Mouse (Mus musculus) G1E (cell line): Measurements from ENCODE around the gene 2900011O08Rik. TPM values are rescaled to one million over a fixed set of nuclear protein-coding genes. Genes with fewer than 3 reads are reported as not detected.

Experiments used
- ATAC-seq: 2 replicates; pipeline ENCODE4 v1.8.0; 2016; ENCODE audit warnings: mild to moderate bottlenecking; ENCODE audit not compliant: insufficient number of reproducible peaks, poor library complexity, low FRiP score, severe bottlenecking; ENCODE audit errors: extremely low read depth
- DNase-seq: peaks from one replicate; pipeline ENCODE4 v3.0.0; 2012; ENCODE audit warnings: low spot score
- H3K27me3 ChIP-seq: 2 replicates; pipeline ENCODE4 v1.6.1; 2012; ENCODE audit warnings: mild to moderate bottlenecking, low read length, inconsistent platforms; ENCODE audit not compliant: insufficient read depth
- H3K36me3 ChIP-seq: replicated peaks from 2 replicates; pipeline ENCODE3; 2012; ENCODE audit warnings: mild to moderate bottlenecking, inconsistent platforms
- H3K4me1 ChIP-seq: 2 replicates; pipeline ENCODE4 v1.6.1; 2012; ENCODE audit warnings: low read depth, low read length, inconsistent platforms, mixed read lengths; ENCODE audit not compliant: insufficient read depth
- H3K4me3 ChIP-seq: 2 replicates; pipeline ENCODE4 v1.5.1; 2012; ENCODE audit warnings: low read depth, mild to moderate bottlenecking, inconsistent platforms, low read length, moderate library complexity, mixed read lengths
- H3K9me3 ChIP-seq: replicated peaks from 2 replicates; pipeline ENCODE4 v1.6.1; 2012; ENCODE audit warnings: inconsistent platforms
- CTCF ChIP-seq: IDR thresholded peaks from 2 replicates; pipeline ENCODE4 v1.5.1; 2012; ENCODE audit warnings: low read depth, low read length, inconsistent platforms, mixed read lengths
- GATA1 ChIP-seq: IDR thresholded peaks from 2 replicates; pipeline ENCODE4 v1.6.1; 2012; ENCODE audit warnings: borderline replicate concordance, low read length, inconsistent platforms, mixed read lengths
- GATA2 ChIP-seq: IDR thresholded peaks from 2 replicates; pipeline ENCODE4 v1.6.1; 2012; ENCODE audit warnings: low read depth, low read length, inconsistent platforms, borderline replicate concordance
- POLR2AphosphoS5 ChIP-seq: IDR thresholded peaks from 2 replicates; pipeline ENCODE4 v1.6.1; 2012; ENCODE audit warnings: low read depth, low read length, inconsistent platforms; ENCODE audit not compliant: insufficient replicate concordance
- TAL1 ChIP-seq: conservative IDR thresholded peaks from 2 replicates; pipeline ENCODE4 v1.6.1; 2012; ENCODE audit warnings: low read depth, low read length, inconsistent platforms, mixed read lengths
- polyA plus RNA-seq: library from polyadenylated mRNA; stranded (reverse); fragments of >175 nt; gene quantifications from 2 replicates; pipeline ENCODE4 v1.2.3, GENCODE M21; 2012
- total RNA-seq, 2 experiments: library from RNA; stranded (forward) in 1 of 2; stranded (reverse) in 1 of 2; fragments of 200-1000 nt in 1 of 2; fragments of >200 nt in 1 of 2; fragmentation: Nextera tagmentation in 1 of 2; gene quantifications; 2 replicates each; pipeline ENCODE4 v1.2.3; 2014 to 2017

Gene 2900011O08Rik
- total and polyA plus RNA-seq, 3 experiments, result 0.05 TPM; not detected in 2

- no peak overlapping the region for H3K4me3 ChIP-seq
- no peak for ATAC-seq
- no peaks in the 10 kb centered on the region for H3K4me1 ChIP-seq
- no peaks in the 10 kb centered on the region for H3K36me3 ChIP-seq
- H3K27me3 ChIP-seq, result peaks cover 5% of the 10 kb centered on the region; the same call in 1 of the 2 replicates
- no peak for DNase-seq
- H3K9me3 ChIP-seq, result no peaks in the 10 kb centered on the region
- TF ChIP-seq TAL1, result no peak
- TF ChIP-seq GATA1, result no peak
- TF ChIP-seq CTCF, result no peak
- no peak for TF ChIP-seq GATA2
- no peak for TF ChIP-seq POLR2AphosphoS5
Observed at GRCm38 (mm10) chr16:14021166-14021822, 34.9 kb downstream of the 2900011O08Rik start.

- ATAC-seq, result no peak
Observed at GRCm38 (mm10) chr16:14025091-14025990, 38.9 kb downstream of the 2900011O08Rik start.

GRCm38 (mm10) chr16:14029072-14029471 lies 42.7 kb downstream of the 2900011O08Rik start:
- Histone ChIP-seq H3K27me3 (no peaks in the 10 kb centered on the region), H3K4me3 (no peak overlapping the region), H3K4me1 (no peaks in the 10 kb centered on the region), H3K36me3 (no peaks in the 10 kb centered on the region), H3K9me3 (no peaks in the 10 kb centered on the region)
- DNase-seq (no peak), ATAC-seq (no peak)
- no peak for TF ChIP-seq GATA2
- no peak for TF ChIP-seq CTCF
- no peak for TF ChIP-seq GATA1
- TF ChIP-seq TAL1, result no peak
- TF ChIP-seq POLR2AphosphoS5, result no peak

More at GRCm38 (mm10) chr16:14025091-14025990, 38.9 kb downstream of the 2900011O08Rik start:
- H3K4me3 ChIP-seq, result no peak overlapping the region
- H3K27me3 ChIP-seq, result no peaks in the 10 kb centered on the region
- DNase-seq, result no peak
- TF ChIP-seq GATA2 (no peak), TAL1 (no peak), POLR2AphosphoS5 (no peak), CTCF (no peak), GATA1 (no peak)
- H3K9me3 ChIP-seq, result no peaks in the 10 kb centered on the region
- no peaks in the 10 kb centered on the region for H3K4me1 ChIP-seq
- no peaks in the 10 kb centered on the region for H3K36me3 ChIP-seq

- no peaks in the 10 kb centered on the region for H3K4me1 ChIP-seq
- ATAC-seq (no peak), DNase-seq (no peak)
- no peak overlapping the region for H3K4me3 ChIP-seq
- H3K36me3 ChIP-seq, result no peaks in the 10 kb centered on the region
- TF ChIP-seq POLR2AphosphoS5 (no peak), CTCF (no peak), TAL1 (no peak), GATA2 (no peak), GATA1 (no peak)
- H3K27me3 ChIP-seq, result no peaks in the 10 kb centered on the region
- H3K9me3 ChIP-seq, result no peaks in the 10 kb centered on the region
Observed at GRCm38 (mm10) chr16:14029851-14030250, 43.4 kb downstream of the 2900011O08Rik start.

- Histone ChIP-seq H3K4me1 (no peaks in the 10 kb centered on the region), H3K4me3 (no peak overlapping the region), H3K36me3 (no peaks in the 10 kb centered on the region), H3K9me3 (no peaks in the 10 kb centered on the region), H3K27me3 (no peaks in the 10 kb centered on the region)
- no peak for ATAC-seq
- TF ChIP-seq POLR2AphosphoS5 (no peak), TAL1 (no peak), CTCF (no peak), GATA2 (no peak), GATA1 (no peak)
- no peak for DNase-seq
Observed at GRCm38 (mm10) chr16:14030650-14031049, 44.2 kb downstream of the 2900011O08Rik start.

GRCm38 (mm10) chr16:14033076-14033475 lies 46.7 kb downstream of the 2900011O08Rik start:
- Histone ChIP-seq H3K4me1 (no peaks in the 10 kb centered on the region), H3K4me3 (no peak overlapping the region), H3K27me3 (no peaks in the 10 kb centered on the region), H3K36me3 (no peaks in the 10 kb centered on the region), H3K9me3 (no peaks in the 10 kb centered on the region)
- no peak for ATAC-seq
- DNase-seq, result no peak
- TF ChIP-seq GATA1 (no peak), CTCF (no peak), POLR2AphosphoS5 (no peak), GATA2 (no peak), TAL1 (no peak)
